Mouse (Mus musculus): Measurements from ENCODE around the gene 1700018B08Rik. TPM values are rescaled to one million over a fixed set of nuclear protein-coding genes. Genes with fewer than 3 reads are reported as not detected.

1700018B08Rik gene
- total RNA-seq (2015) (not detected in 2 replicates), total RNA-seq (2017) (not detected in 2 replicates)

DNA sequence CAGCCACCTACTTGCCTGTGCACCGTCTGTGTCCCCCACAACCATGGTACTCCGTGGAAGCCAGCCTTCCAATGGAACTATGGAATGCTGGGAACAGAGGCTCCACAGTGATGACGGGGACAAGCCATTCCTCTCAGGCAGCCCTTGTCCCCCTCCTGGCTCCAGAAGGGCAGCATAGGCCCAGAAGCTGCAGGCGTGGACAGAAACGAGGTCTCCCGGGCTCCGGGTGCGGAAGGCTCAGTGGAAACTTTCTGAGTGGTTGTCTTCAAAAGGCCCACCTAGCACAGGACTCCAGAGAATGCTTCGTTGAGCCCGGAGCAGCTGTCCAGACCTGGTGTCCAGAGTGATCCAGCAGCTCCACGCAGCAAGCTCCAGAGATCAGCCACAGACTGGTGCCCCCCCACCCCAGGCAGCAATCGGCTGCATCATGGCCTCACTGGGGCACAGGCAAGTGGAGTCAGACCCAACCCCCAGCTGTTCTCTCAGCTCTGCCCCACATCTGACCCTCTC, at the start of gene 1700018B08Rik:
Gene 1700018B08Rik, minus strand, starts transcription at position 45 of the 510 bp plus-strand sequence.
- no peak for ATAC-seq (ENCODE audit: poor library complexity, severe bottlenecking)

DNA sequence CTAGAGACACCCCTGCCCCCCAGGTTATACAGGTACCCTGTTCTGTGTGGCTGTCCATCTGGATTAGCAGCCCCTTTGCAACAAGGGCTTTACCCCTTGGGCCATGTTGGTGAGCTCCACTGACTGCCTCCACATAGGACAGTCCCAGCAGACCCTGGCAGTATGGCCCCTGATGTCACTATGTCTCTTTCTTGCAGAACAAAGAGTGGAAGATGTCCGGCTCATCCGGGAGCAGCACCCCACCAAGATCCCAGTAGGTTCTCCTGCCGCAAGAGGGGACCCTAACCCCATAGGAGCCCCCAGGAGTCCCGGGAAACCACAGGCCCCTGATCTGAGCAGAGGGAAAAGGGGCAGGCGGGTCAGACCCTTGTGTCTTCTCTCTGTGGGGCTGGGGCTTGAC, 49.2 kb upstream of the 1700018B08Rik start:
- ATAC-seq (ENCODE audit: poor library complexity, severe bottlenecking) = no peak

DNA sequence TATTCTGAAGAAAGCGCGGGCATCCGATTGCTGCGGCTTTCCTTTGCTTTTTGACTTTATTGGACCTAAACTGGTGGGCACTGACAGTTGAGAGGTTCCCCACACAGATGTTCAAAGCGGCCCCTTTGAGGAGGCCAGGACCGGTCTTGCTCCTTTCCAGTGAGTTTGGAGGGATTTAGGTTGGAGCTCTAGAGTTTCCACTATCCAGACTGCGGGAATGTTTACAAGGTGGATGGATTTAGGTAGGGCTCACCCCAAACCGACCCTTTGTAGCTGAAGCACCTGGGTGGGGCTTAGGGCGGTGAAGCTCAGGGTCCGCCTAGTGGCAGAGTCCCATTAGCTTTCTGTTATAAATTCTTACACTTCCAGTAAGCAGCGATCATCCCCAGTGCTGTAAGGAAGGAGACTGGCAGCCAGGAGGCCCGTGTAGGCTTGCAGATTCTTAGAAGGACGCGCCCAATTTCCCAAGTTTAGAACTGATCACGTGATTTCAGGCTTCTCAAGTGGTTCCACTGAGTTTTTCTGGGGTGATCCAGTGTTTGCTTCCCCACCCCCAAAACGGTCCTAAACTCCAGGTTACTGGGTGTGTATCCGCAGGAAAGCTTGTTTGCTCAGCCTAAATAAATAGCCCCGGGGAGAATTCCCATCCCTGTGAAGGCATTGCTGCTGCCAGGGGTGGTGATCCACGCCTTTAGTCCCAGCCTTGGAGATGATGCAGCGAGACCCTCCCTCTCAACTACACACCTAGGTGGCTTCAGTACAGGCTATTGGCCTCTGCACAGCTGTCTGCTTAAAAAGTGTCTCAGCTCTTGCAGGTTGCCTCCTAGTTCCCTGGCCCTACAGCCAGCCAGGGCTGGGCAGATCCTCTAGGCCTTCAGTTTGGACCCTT, 47.3 kb upstream of the 1700018B08Rik start:
- peak; percentile 57 for ATAC-seq (ENCODE audit: poor library complexity, severe bottlenecking)

GRCm38 (mm10) chr8:121590203-121591177, 46.4 kb upstream of the 1700018B08Rik start, which contains the start of gene Map1lc3b:
Map1lc3b (plus strand) TSS chr8:121590361.
- peak; percentile 77 for ATAC-seq (ENCODE audit: poor library complexity, severe bottlenecking)

GRCm38 (mm10) chr8:121589205-121589726, 45.1 kb upstream of the 1700018B08Rik start:
- no peak for ATAC-seq (ENCODE audit: poor library complexity, severe bottlenecking)

GRCm38 (mm10) chr8:121588750-121589149, 44.6 kb upstream of the 1700018B08Rik start:
- ATAC-seq (ENCODE audit: poor library complexity, severe bottlenecking) = no peak

- peak; percentile 83 for ATAC-seq (ENCODE audit: poor library complexity, severe bottlenecking)
Measured at GRCm38 (mm10) chr8:121585159-121585825, 41.2 kb upstream of the 1700018B08Rik start.

DNA sequence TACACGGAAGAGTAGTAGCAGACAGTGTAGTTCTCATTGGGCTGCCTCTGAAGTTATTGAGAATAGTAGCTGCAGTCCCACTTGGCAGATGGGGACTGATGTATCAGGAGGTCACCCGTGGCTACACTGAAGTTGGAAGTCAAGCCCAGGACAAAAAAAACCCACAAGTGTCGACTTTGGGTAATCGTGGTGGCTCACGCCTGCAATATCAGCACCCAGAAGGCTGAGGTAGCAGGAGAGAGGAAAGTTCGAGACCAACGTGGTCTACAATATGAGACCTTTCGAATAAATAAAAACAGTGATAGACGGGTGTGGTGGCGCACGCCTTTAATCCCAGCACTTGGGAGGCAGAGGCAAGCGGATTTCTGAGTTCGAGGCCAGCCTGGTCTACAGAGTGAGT, 40.6 kb upstream of the 1700018B08Rik start:
- no peak for ATAC-seq (ENCODE audit: poor library complexity, severe bottlenecking)

DNA sequence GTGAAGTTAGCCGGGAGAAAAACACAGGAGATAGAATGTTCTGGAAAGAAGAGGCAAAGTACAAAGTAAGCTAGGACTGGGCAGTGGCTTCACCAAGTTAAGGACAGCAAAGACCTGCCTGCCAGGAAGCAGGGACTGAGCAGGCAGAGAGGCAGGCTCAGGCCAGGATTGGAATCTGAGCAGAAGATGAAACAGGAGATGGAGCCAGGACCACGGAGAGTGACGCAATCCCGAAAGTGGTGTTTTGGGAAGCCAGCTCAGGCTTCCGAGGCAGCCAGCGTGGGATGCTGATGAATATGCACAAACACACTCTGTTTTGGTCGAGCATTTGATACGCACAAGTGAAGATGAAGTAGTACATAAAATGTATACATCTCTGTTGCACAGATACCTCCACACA, 39.5 kb upstream of the 1700018B08Rik start:
- no peak for ATAC-seq (ENCODE audit: poor library complexity, severe bottlenecking)

GRCm38 (mm10) chr8:121580465-121580864, 36.3 kb upstream of the 1700018B08Rik start:
- ATAC-seq (ENCODE audit: poor library complexity, severe bottlenecking) = peak; percentile 55

- peak; percentile 79 for ATAC-seq (ENCODE audit: poor library complexity, severe bottlenecking)
Measured at GRCm38 (mm10) chr8:121578676-121579451, 34.7 kb upstream of the 1700018B08Rik start, which contains the start of gene Fbxo31. Fbxo31 (minus strand) TSS chr8:121578806.

- ATAC-seq (ENCODE audit: poor library complexity, severe bottlenecking) = no peak
Measured at GRCm38 (mm10) chr8:121577751-121578675, 33.9 kb upstream of the 1700018B08Rik start.

- ATAC-seq (ENCODE audit: poor library complexity, severe bottlenecking) = no peak
Measured at GRCm38 (mm10) chr8:121575661-121576060, 31.5 kb upstream of the 1700018B08Rik start.

GRCm38 (mm10) chr8:121573275-121573674, 29.2 kb upstream of the 1700018B08Rik start:
- peak; percentile 57 for ATAC-seq (ENCODE audit: poor library complexity, severe bottlenecking)

DNA sequence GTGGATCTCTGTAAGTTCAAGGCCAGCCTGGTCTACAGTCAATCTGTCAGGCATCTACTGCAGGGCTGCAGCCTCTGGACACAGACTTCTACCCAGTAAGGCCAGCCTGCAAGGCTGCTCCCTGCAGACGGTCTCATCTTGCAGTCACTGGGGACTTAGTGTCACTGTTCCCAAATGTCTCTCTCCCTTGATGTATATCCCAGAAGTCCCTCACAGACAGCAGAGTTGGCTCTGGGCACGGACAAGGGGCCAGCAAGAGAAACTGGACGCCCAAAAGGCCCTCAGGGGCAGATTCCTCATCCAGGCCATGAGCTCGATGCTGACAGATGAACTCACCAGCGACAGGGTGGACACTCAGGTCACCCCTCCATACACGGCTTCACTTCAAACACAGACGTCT, 28.0 kb upstream of the 1700018B08Rik start:
- ATAC-seq (ENCODE audit: poor library complexity, severe bottlenecking) = no peak

DNA sequence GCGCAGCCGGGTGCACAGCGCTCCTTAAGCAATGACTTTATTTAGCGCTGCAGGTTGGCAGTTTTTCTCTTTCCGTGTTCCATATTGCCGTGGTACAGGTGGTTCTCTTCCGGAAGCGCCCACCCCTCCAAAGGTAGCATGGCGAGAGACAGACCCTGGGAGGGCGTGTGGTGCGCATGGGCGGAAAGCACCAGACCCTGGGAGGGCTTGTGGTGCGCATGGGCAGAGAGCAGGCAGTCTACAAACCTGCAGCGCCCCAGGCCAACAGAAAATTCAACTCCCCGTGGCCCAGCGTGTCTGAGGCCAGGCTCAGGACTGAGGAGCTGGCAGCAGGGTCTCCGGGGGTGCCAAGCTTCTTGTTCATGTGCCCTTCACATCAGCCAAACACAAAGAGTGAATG, 26.7 kb upstream of the 1700018B08Rik start:
- ATAC-seq (ENCODE audit: poor library complexity, severe bottlenecking) = peak; percentile 14

DNA sequence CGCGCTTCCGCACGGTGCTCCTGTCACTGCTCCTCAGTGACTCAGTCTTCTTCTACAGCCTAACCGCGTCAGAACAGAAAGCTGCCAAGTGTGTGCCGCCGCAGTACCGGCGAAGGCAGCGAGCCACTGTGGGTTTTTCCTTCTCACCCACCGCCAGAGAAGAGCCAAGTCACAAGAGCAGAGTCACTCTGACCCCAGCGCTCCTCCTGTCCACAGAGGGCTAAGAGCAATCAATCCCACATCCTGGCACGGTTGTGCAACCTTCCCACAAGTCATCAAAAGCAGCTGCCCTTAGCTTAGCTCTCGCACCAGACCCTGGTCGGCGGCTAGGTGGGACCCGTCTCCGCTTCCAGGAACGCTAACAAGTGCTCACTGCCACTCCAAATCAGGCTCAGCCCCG, 26.2 kb upstream of the 1700018B08Rik start:
- peak; percentile 84 for ATAC-seq (ENCODE audit: poor library complexity, severe bottlenecking)

DNA sequence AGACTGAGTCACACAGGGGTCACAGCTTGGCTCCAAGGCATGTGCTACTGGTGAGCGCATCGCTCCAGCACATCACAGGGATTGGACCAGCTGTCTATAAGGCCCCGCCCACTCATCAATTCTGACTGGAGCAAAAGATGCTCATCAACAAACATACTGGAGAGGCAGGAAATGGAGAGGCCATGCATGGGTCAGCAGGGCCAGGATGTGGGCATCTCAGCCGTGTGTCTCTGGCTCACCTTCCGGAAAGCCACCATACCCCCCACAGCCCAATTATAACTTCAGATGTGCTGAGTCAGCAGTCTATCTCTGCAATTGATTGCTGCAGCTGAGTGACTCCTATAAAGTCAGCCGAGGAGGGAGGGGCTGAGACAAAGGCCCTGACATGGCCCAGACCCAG, 24.2 kb upstream of the 1700018B08Rik start:
- ATAC-seq (ENCODE audit: poor library complexity, severe bottlenecking) = no peak
